Mouse (Mus musculus) retina, postnatal 1 day (tissue): ENCODE measurements at regions not wholly inside any gene's neighbourhood (a gene's known extent, or its start where the extent isn't known, plus 50 kb on each side); places are given as distances from the start of the nearest gene placed in this dataset.

Source experiments
- DNase-seq: peaks from one replicate; pipeline ENCODE4 v3.0.0-alpha.2; 2012

GRCm38 (mm10) chr8:88972993-88973690, 70.8 kb downstream of the Sall1 start:
- DNase-seq = no peak

- DNase-seq = no peak
Observed at GRCm38 (mm10) chr8:88958843-88959242, 85.1 kb downstream of the Sall1 start.

GRCm38 (mm10) chr8:88953178-88953577, 90.8 kb downstream of the Sall1 start:
- DNase-seq = no peak

- DNase-seq = no peak
Observed at GRCm38 (mm10) chr8:88951829-88952155, 92.2 kb downstream of the Sall1 start.

GRCm38 (mm10) chr8:88951145-88951828, 92.7 kb downstream of the Sall1 start:
- no peak for DNase-seq

GRCm38 (mm10) chr8:88949975-88950374, 94.0 kb downstream of the Sall1 start:
- DNase-seq = no peak

- no peak for DNase-seq
Observed at GRCm38 (mm10) chr8:88948981-88949380, 95.0 kb downstream of the Sall1 start.

- no peak for DNase-seq
Observed at GRCm38 (mm10) chr8:88948328-88948727, 95.6 kb downstream of the Sall1 start.

- DNase-seq = no peak
Observed at GRCm38 (mm10) chr8:88947384-88947783, 96.6 kb downstream of the Sall1 start.

- DNase-seq = no peak
Observed at GRCm38 (mm10) chr8:88945656-88946055, 98.3 kb downstream of the Sall1 start.

GRCm38 (mm10) chr8:88944038-88944437, 99.9 kb downstream of the Sall1 start:
- DNase-seq = peak; percentile 35

- DNase-seq = peak; percentile 27
Observed at GRCm38 (mm10) chr8:88939071-88939746, 104.8 kb downstream of the Sall1 start.

GRCm38 (mm10) chr8:88934708-88935107, 109.3 kb downstream of the Sall1 start:
- no peak for DNase-seq

- DNase-seq = no peak
Observed at GRCm38 (mm10) chr8:88931050-88931449, 112.9 kb downstream of the Sall1 start.

GRCm38 (mm10) chr8:88930370-88930769, 113.6 kb downstream of the Sall1 start:
- no peak for DNase-seq

- no peak for DNase-seq
Observed at GRCm38 (mm10) chr8:88928675-88929377, 115.1 kb downstream of the Sall1 start.

GRCm38 (mm10) chr8:88922840-88923239, 121.1 kb downstream of the Sall1 start:
- DNase-seq = no peak

- DNase-seq = no peak
Observed at GRCm38 (mm10) chr8:88921967-88922366, 122.0 kb downstream of the Sall1 start.

GRCm38 (mm10) chr8:88919282-88919681, 124.7 kb downstream of the Sall1 start:
- no peak for DNase-seq

GRCm38 (mm10) chr8:88916064-88916463, 127.9 kb downstream of the Sall1 start:
- DNase-seq = no peak

- no peak for DNase-seq
Observed at GRCm38 (mm10) chr8:88914657-88915056, 129.3 kb downstream of the Sall1 start.

GRCm38 (mm10) chr8:88914190-88914589, 129.8 kb downstream of the Sall1 start:
- DNase-seq = no peak

- no peak for DNase-seq
Observed at GRCm38 (mm10) chr8:88906244-88906643, 137.7 kb downstream of the Sall1 start.
